Mouse (Mus musculus): ENCODE results near the gene Stx7.

- TF ChIP-seq CTCF (IDR thresholded peaks at IDR 0.05; ENCODE audit: control insufficient read depth, insufficient read depth, low read length): no peak
- TF ChIP-seq POLR2A (IDR thresholded peaks at IDR 0.05; ENCODE audit: borderline replicate concordance, control insufficient read depth, low read depth, low read length): peak; percentile 87; the same call in 1 of the 2 replicates
Measured at GRCm38 (mm10) chr10:24149135-24149781, at the start of gene Stx7.

Measured in bone marrow, adult 2 months (tissue).